Mouse (Mus musculus) heart, adult 8-10 months (tissue): ENCODE measurements at regions not wholly inside any gene's neighbourhood (a gene's known extent, or its start where the extent isn't known, plus 50 kb on each side); places are given as distances from the start of the nearest gene placed in this dataset.

ENCODE experiments used
- DNase-seq: peaks from one replicate; pipeline ENCODE4 v3.0.0; 2022; ENCODE audit warnings: low spot score

GRCm38 (mm10) chr4:124326301-124326700 lies 284.3 kb downstream of the 3100002H09Rik start:
- no peak for DNase-seq

- no peak for DNase-seq
These were observed 287.0 kb downstream of the 3100002H09Rik start for GRCm38 (mm10) chr4:124323589-124323988.

DNA sequence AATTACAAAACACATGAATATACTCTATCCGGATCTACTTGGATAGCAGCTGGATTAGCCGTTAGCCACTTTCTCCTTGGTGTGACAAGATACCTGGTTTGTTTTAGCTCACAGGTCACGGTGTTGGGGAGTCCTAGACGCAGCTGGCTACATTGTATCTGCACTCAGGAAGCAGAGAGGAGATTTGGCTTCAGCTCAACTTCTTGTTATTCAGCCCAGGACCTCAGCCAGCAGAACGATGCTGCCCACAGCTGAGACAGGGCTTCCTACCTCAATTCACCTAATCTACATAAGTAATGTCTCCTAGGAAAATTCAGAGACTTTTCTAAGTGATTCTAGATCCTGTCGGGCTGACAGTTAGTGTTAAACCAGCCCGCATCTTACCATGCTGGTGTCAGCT lies 289.4 kb downstream of the 3100002H09Rik start:
- no peak for DNase-seq

GRCm38 (mm10) chr4:124317042-124317441 lies 293.6 kb downstream of the 3100002H09Rik start:
- DNase-seq = no peak

DNA sequence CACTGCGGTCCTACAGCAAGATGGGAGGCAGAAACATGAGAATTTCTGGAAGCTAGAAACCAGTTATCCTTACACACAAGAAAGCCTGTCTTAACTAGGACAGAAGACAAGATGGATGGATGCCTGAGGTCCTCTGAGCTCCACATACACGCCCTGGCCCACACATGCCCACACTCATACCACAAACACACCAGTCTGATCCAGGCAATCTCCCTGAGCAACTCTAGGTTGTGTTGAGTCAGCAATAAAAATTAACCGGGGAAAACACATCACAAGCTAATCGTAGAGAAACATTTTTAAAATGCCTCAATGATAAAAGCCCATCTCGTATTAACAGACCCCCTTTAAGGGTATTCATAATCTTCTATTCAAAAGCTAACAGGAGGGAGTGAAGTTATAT lies 298.9 kb downstream of the 3100002H09Rik start:
- DNase-seq = no peak

GRCm38 (mm10) chr4:124310594-124310993 lies 300.0 kb downstream of the 3100002H09Rik start:
- no peak for DNase-seq

GRCm38 (mm10) chr4:124305871-124306555 lies 304.6 kb downstream of the 3100002H09Rik start:
- no peak for DNase-seq

DNA sequence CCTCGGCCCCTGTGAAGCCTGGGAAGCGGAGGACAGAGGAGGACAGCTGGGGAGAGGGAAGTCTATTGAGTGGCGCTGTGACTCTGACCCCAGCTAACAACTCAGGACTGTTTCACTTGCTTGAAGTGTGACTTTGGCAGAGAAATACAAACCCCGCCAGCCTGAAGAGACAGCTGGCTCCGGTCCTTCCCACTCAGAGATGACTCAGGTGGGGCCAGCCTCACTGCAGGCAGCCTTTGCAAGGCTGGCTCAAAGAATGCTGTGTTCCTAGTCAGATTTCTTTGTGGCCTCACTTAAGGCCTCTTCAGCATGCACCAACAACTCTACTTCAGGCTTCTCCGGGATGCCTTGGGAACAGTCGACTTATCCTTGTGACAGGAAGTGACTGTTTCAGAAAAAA lies 307.7 kb downstream of the 3100002H09Rik start:
- DNase-seq = no peak

DNA sequence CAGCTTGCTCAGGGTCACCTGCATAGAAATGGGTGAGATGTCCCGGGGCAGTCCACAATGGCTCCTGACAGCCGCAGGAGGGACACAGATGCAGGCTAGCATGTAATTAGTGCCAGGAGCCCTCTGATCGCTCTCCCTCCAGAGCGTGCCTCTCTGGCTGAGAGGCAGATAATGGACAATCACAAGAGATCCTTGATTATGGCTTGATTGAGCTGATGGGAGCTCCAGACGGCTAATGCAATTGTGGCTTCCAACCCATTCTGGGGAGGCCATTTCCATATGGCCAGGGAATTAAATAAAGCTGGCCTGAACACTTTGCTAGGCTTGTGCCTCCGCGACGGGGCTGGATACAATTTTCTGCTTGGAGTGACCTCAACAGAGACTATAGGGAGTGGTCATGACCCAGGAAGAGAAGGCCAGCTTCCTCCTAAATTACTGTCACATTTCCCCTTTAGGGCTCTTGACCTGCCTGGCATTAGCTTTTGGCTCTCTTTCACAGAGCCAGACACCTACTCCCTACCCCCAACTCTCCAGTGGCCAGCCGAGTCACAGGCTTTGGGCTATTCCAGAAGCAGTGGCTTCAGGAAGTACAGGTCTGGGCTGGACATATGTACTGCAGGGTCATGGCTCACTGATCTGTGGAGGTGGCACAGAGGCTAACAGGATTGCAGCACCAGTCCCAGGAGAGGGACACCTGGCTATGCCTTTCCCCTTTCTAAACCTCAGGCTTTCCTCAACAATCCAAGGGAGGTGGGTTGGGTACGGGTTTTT lies 311.8 kb downstream of the 3100002H09Rik start:
- no peak for DNase-seq

- DNase-seq = no peak
These were observed 318.3 kb downstream of the 3100002H09Rik start for GRCm38 (mm10) chr4:124292254-124292653.

DNA sequence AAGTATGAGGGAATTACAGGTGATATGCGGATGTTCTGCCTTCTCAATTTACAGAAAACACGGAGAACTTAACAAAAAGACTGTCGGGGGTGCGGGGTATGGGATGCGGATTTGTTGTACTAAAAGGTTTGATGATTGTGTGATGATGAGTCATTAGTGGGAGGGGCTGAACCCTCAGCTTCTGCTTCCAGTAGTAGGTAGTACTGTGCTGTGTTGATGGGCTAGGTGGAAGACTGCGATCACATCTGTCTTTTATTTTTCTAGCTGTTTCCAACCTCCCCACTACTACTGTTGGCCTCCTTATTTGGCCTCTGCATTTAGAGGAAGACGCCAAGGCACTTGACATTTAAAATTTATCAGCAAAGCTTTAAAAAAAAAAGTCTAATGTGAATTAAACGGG lies 318.8 kb downstream of the 3100002H09Rik start:
- DNase-seq = no peak

DNA sequence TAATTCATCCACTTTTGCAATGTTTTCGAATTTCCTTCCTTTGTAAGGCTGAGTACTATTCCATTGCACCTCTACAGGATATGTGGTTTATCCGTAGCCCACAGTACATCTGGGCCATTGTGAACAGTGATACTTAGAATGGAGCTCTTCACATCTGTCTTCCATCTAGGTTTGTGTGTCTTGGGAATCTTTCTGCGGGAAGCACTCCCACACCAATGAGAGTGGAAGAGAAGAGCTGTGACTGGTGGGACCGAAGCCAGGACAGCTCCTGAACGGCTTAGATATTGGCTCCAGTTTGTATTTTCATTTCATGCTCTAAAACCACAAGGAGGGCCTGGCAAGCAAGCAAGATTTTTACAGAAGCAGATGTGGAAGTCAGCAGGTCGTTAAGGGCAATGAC lies 323.1 kb downstream of the 3100002H09Rik start:
- DNase-seq = no peak

DNA sequence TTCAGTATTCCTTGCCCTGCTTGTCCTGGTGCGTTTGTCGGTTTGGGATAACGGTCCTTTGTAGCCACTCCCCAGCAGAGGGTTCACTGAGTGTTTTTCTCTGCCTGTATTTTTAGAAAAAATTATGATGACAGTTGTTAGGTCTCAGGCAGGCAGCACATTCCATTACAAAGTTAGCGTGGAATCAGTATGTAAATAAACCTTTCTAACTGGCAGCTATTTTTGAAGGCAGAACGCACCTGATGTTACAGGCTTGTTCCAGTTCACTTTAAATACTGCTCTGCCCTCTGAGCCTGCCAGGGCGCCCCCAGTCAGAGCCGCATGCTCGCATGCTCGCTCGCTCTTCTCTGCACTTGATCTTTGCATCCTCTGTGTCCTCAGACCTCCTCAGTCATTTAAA lies 331.9 kb downstream of the 3100002H09Rik start:
- DNase-seq = no peak

DNA sequence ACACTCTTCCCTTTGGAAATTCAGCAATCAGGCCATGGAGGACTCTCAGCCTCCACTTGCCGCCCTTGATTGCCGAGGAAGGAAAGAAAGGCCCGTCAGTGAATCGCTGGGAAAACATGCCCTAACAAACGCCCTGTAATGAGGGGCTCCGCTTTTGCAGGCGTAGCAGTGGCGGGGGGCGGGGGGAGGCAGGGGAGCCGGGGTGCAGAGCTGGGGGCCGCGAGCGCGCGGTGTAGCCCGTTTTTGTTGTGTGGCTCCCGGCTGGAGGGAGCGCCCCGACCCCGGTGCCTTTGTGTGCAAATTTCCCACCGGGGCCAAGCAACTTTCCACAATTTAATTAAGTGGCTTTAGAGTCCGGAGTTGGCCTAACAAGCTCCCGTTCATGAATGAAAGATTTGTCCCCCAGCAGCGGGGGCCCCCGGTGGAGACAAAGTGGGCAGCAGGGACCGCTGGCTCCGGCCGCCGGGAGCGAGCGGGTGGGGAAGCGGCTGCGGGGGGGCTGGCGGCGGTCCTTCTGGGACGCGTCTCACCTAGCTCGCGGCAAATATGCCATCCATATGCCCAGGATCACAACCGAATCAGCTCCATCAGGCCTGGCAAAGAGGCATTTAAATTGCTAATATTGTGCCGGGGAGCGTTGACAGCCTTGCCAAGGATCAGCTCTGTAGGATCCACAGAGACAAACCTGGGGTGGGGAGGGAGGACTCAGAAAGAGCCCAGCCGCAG lies 333.0 kb downstream of the 3100002H09Rik start:
- no peak for DNase-seq

DNA sequence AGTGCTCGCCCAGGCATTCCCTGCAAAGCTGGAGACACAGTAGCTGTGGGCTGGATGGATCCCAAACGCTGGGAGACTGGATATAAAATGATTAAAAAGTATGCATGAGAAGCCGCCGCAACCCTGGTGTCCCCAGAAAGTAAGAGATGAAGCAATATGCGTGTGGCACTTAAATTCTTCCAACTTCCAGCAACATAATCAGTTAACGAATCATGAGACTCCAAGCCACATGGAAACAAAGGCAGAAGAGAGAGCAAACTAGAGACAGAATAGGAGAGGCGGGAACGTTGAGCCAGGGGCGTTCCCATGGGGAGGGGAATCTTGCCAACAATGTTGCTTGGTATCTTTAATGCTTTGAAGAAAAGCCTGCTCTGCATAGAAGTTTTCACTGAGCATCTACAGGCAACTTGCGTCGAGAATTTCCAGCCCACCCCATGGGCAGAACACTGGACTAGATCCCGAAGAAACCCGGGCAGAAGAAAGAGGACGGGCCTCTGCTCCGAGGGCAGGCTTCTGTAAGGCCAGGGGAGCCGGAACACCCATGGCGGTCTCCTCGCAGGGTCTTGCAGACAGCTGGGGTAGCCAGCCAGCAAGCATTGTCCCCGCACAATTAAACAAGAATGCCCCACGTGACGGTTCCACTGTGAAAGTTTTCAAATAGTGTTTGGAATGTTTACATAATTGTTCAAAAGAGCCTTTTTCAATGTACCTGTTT lies 333.7 kb downstream of the 3100002H09Rik start:
- no peak for DNase-seq

DNA sequence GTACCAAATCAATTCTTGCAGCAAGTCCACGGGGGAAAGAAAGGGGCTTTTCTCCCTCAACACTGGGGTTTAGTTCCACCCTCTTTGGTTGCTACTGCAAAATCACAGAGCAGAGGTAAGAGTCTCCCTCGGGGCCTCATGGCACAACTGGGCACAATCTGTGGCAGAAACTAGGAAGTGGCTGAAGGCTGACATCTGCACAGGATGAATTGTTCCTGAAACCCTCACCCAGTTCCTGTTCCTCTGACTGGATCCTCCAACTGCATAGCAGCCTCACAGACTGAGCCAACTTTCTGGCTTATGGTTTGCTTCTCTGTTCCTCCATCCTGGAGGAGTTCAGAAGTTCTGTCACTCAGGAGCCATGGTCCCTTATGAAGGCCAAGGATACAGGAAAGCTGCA lies 338.6 kb downstream of the 3100002H09Rik start:
- DNase-seq = peak; percentile 14

DNA sequence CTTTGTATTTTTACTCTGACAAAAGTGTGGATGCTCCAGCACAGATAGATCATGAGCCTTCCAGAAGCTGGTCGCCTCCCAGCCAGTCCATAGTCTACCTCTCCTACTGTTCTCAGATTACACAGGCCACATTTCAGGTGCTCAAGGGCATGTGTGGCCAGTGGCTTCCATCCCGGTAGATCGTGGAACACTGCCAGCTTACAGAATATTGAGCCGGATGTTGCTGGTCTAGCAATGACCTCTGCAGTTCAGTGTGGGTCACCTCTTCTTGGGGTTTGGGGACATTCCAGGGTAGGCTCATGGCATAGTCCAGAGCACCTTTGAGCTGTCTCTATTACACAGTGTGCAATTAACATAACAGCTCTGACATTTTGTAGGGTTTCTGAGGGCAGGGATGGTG lies 342.2 kb downstream of the 3100002H09Rik start:
- DNase-seq = no peak

DNA sequence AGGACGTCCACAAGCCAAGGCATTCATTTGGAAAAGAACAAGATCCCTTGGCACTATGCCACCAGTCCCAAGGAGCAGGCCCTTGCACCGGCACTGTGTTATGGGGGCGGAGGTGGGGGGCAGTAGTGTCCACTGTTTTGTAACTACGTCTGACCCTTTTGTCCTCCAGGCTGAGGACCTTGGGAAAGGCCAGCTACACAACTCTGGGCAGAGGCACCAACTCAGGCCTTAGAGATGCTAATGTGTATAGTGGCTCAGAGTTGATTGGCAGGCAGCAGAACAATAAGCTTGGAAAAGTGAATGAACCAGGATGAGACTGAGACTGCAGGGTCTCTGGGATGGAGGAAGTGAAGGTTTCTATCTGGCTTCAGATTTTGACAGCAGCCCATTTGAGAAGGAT lies 344.0 kb downstream of the 3100002H09Rik start:
- DNase-seq = no peak

DNA sequence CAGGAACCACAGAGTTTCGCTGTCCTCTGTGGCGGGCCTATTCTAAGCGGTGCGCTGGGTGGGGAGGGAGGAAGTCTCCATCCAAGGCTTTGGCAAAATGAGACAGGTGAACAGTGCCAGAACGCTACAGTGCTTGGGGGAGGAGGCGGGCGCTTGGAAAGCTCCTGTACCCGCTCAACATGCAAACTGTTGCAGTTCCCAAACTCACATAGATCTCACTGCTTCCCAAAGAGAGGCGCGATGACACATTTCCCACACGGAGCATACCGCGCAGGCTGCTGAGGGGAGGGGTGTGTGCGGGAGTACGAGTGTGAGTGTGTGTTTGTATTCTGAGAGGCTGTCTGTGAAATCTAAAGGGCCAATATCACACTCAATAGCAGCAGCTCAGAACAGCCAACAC lies 345.1 kb downstream of the 3100002H09Rik start:
- DNase-seq = no peak

DNA sequence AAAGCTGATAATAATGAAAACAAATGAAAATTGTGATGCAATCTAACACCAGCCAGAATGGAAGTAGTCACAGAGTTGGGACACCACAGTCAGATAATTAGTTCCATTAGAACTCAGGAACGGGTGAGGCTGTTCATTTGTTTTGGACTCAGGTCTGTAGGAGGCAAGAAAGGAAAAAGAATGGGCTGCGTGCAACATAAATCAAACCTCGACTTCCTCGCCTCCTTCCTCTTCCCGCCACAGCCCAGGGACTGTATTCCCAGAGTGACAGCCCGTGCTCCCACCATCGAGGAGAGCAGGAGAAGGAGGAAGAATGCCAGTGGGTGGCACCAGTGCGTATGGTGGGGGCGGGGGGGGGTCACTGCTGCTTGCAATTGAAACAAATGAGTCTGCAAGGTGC lies 339.2 kb upstream of the 4930535I16Rik start:
- no peak for DNase-seq

DNA sequence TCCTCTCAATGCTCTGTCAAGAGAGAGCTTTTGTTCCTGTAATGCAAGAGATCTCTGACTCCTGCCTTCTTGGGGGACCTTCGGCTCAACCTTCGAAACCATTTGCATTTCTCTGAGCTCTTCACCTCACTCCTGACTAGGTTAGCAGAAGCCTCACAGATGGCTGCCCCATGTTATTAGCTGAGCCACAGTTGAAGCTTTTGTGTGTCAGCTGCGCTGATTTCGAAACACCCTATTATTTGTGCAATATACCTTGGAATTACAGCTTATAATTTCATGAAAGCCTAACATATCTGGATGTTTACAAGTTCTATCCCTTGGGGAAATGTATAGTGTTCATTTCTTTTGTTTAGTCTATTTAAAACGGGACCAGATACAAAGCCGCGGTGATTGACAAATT lies 338.7 kb upstream of the 4930535I16Rik start:
- no peak for DNase-seq

- DNase-seq = no peak
These were observed 337.3 kb upstream of the 4930535I16Rik start for GRCm38 (mm10) chr4:124255183-124255543.
